In genomic region chr14:37013644-37014043, GRCm38 (mm10) we compare ENCODE assay signal across 17 mouse cellular contexts. TPM values are rescaled to one million over a fixed set of nuclear protein-coding genes. Genes with fewer than 3 reads are reported as not detected.
DNase-seq lines count a peak whose midpoint lies in the region; ATAC-seq and TF ChIP-seq lines count a peak whose summit lies in the region.
"Had no signal": no experiment of that assay in that cellular context is flagged by ENCODE, and none has a peak within 500 bp of the region (broad histone marks: within the 10 kb centered on the region; RNA-seq: fewer than 3 reads in every experiment).

No protein-coding gene starts in this region.

- peak; percentile 4 for DNase-seq in cerebellum, adult 9-10 months
- peak; percentile 8 for DNase-seq in left cerebral cortex, adult 11 months (ENCODE audit: low spot score)
- DNase-seq in left cerebral cortex, adult 2 months (ENCODE audit: extremely low spot score in 1 of 2, low spot score in 2 of 2) = no peak
- peak; percentile 5 for DNase-seq in Muller cell, postnatal 12 days (ENCODE audit: inconsistent ontology term)
- DNase-seq in layer of hippocampus, postnatal 10 days (ENCODE audit: low spot score in 2 of 2) = peak; percentile 17 to 25
- DNase-seq in testis, postnatal 14 days (ENCODE audit: low spot score) = no peak
- DNase-seq in lung, postnatal 4 days = no peak
- DNase-seq: adrenal gland, adult 2 months; heart, postnatal 36 days; kidney, adult 8-10 months; lung, embryonic 14.5 days; spleen, adult 18-20 months had no signal

- H3K27ac ChIP-seq in left cerebral cortex, adult 2 months = no peak overlapping the region
- H3K27ac ChIP-seq: limb, embryonic 15.5 days; stomach, postnatal 0 days had no signal

- intact Hi-C loops in left cerebral cortex, adult 2 months (cut with DNase I) = no loop called here

- no peak for ATAC-seq in cerebellum, adult (ENCODE audit: insufficient number of reproducible peaks, low FRiP score, low TSS enrichment)

- TF ChIP-seq CTCF in left cerebral cortex, adult 2 months (IDR thresholded peaks at IDR 0.05) = no peak

- no peak overlapping the region for H3K4me3 ChIP-seq in left cerebral cortex, adult 2 months
- H3K4me3 ChIP-seq: limb, embryonic 15.5 days had no signal

RNA-seq across cellular contexts. Expression of gene Rgr, which starts 35.1 kb away (rescaled TPM):
- not detected for total RNA-seq in left cerebral cortex, adult 2 months (2021)
- not detected for total RNA-seq in layer of hippocampus, postnatal 10 days (2021)
- total RNA-seq: adrenal gland, adult 2 months; gastrocnemius, adult 18-20 months; heart, postnatal 36 days; layer of hippocampus, adult 18-20 months had no signal

RNA-seq across cellular contexts. Expression of gene Lrit1, which starts 41.0 kb away (rescaled TPM):
- total RNA-seq in left cerebral cortex, adult 2 months (2021) = not detected
- not detected for total RNA-seq in layer of hippocampus, postnatal 10 days (2021)
- total RNA-seq: adrenal gland, adult 2 months; gastrocnemius, adult 18-20 months; heart, postnatal 36 days; layer of hippocampus, adult 18-20 months had no signal

RNA-seq across cellular contexts. Expression of gene Ccser2, which starts 45.1 kb away (rescaled TPM):
- 10 to 100 TPM; 83.8 to 85.8 TPM for total RNA-seq in left cerebral cortex, adult 2 months (2021)
- 100 to 1,000 TPM in 1 of 2 experiments, 10 to 100 TPM in 1; 95.5 to 103 TPM for total RNA-seq in layer of hippocampus, postnatal 10 days (2021)

RNA-seq across cellular contexts. Expression of gene Lrit2, which starts 54.1 kb away (rescaled TPM):
- not detected for total RNA-seq in left cerebral cortex, adult 2 months (2021)
- total RNA-seq in layer of hippocampus, postnatal 10 days (2021) = not detected
- total RNA-seq: adrenal gland, adult 2 months; gastrocnemius, adult 18-20 months; heart, postnatal 36 days; layer of hippocampus, adult 18-20 months had no signal

Comparison
In these comparisons a context has a peak if more than half of its experiments do, and no peak if none do; other contexts are left out.
1. DNase-seq: peak in cerebellum, adult 9-10 months (single experiment), left cerebral cortex, adult 11 months (single experiment), Muller cell, postnatal 12 days (single experiment) and layer of hippocampus, postnatal 10 days (2 of 2); none in left cerebral cortex, adult 2 months (0 of 2), testis, postnatal 14 days (single experiment) and lung, postnatal 4 days (0 of 2).